Mouse (Mus musculus) embryonic facial prominence, embryonic 11.5 days (tissue): ENCODE results near the gene Rps8. TPM values are rescaled to one million over a fixed set of nuclear protein-coding genes. Genes with fewer than 3 reads are reported as not detected.

Experiments used
- ATAC-seq: fragments of 200-750 bp; cut with Nextera tagmentation; replicated peaks from 2 replicates; pipeline ENCODE4 v1.8.0; 2017; ENCODE audit warnings: low read depth; ENCODE audit not compliant: insufficient number of reproducible peaks, low FRiP score, low TSS enrichment
- DNase-seq: peaks from one replicate; pipeline ENCODE4 v3.0.0-alpha.2; 2015; ENCODE audit warnings: low spot score
- H3K27ac ChIP-seq: fragments of 300-500 bp; sonication (generic); replicated peaks from 2 replicates; pipeline ENCODE4 v1.5.1; 2014; ENCODE audit warnings: mild to moderate bottlenecking, low read depth, low read length, control low read depth
- H3K27me3 ChIP-seq: fragments of 300-500 bp; sonication (generic); 2 replicates; pipeline ENCODE4 v1.6.1; 2014; ENCODE audit warnings: mild to moderate bottlenecking, low read length, moderate library complexity, mixed read lengths; ENCODE audit not compliant: control insufficient read depth, insufficient read depth
- H3K36me3 ChIP-seq: fragments of 300-500 bp; sonication (generic); replicated peaks from 2 replicates; pipeline ENCODE4 v1.6.1; 2014; ENCODE audit warnings: low read depth, mild to moderate bottlenecking, low read length, moderate library complexity, mixed read lengths; ENCODE audit not compliant: control insufficient read depth, insufficient read depth
- H3K4me1 ChIP-seq: fragments of 300-500 bp; sonication (generic); 2 replicates; pipeline ENCODE4 v1.6.1; 2014; ENCODE audit warnings: low read length, mixed read lengths; ENCODE audit not compliant: control insufficient read depth, insufficient read depth
- H3K4me2 ChIP-seq: fragments of 300-500 bp; sonication (generic); 2 replicates; pipeline ENCODE4 v1.6.1; 2014; ENCODE audit warnings: low read depth, mild to moderate bottlenecking, control low read depth, low read length, moderate library complexity
- H3K4me3 ChIP-seq: fragments of 300-500 bp; sonication (generic); 2 replicates; pipeline ENCODE4 v1.5.1; 2014; ENCODE audit warnings: low read depth, low read length, control low read depth
- H3K9ac ChIP-seq: fragments of 300-500 bp; sonication (generic); replicated peaks from 2 replicates; pipeline ENCODE4 v1.6.1; 2014; ENCODE audit warnings: mild to moderate bottlenecking, control low read depth, low read length
- H3K9me3 ChIP-seq: fragments of 300-500 bp; sonication (generic); replicated peaks from 2 replicates; pipeline ENCODE4 v1.6.1; 2016; ENCODE audit warnings: mild to moderate bottlenecking, low read length, inconsistent platforms, mixed read lengths; ENCODE audit not compliant: control insufficient read depth
- WGBS: fragments of 180-500 bp; shearing (Covaris S2); extraction: QIAGEN DNeasy Blood & Tissue Kit; methylation state at CpG from one replicate; pipeline ENCODE4 v1.1.7; 2014; 5-methylcytosine and 5-hydroxymethylcytosine counted together
- polyA plus RNA-seq: library from polyadenylated mRNA; unstranded; fragments of >200 nt; fragmentation: Nextera tagmentation; extraction: Ambion mirVana; gene quantifications from 2 replicates; pipeline ENCODE4 v1.2.1, GENCODE M21; 2014

The Rps8 gene
- polyA plus RNA-seq, 1 experiment from 2014 or later = 963 TPM

DNA sequence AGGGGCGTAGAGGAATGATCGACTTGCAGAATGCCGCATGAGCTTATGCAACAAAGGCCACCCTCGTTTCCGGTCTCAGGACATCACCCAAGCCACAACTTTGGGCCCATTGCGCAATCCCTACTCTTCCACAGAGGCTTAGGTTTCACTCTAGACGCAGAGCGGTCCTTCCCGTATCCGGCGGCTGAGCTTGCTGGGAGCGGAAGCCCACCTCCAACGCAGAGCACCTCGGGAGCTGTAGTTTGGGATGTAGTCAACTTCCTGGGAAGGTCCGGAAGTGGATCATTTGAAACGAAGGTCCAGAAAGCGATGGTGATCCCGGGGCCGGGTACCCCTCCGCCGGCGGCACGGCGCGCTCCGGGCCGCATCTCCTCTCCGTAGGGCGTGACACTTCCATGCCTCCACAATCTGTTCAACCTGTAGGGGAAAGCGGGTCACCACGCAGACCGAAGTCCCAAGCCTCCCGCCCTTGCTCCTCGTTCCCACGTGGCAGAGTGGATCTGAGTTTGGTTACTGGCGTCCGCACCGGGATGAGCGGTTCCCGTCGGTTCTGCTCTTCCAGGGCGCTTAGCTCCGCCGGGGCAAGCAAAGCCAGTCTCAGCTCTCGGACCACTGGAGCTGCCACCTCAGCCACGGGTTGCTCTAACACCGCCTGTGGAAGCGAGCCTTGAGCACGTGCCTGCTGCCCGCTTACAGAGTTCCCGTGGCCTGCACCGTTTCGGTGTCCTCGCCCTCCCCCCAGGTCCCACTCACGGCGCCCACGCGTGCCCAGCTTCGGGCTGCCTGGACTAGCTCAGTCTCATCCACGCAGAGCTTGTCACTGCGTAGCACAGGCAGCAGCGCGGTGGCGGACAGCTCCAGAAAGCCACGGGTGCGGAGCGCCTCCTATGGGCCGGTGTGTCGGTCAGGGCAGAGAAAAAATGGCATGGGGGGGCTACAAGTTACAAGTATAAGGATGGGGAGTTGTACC, 35.3 kb downstream of the Rps8 start:
- H3K27ac ChIP-seq = peak overlapping the region; percentile 64
- peaks cover 7% of the 10 kb centered on the region for H3K4me1 ChIP-seq
- H3K9ac ChIP-seq = peak overlapping the region; percentile 79
- WGBS = under 1% methylated on average over 69 of the region's 69 CpGs
- H3K4me3 ChIP-seq = peak overlapping the region; percentile 70
- H3K27me3 ChIP-seq = no peaks in the 10 kb centered on the region
- H3K9me3 ChIP-seq = no peaks in the 10 kb centered on the region
- ATAC-seq (peak; percentile 91), DNase-seq (peak; percentile 97)
- no peaks in the 10 kb centered on the region for H3K36me3 ChIP-seq
- H3K4me2 ChIP-seq = peak overlapping the region; percentile 100

DNA sequence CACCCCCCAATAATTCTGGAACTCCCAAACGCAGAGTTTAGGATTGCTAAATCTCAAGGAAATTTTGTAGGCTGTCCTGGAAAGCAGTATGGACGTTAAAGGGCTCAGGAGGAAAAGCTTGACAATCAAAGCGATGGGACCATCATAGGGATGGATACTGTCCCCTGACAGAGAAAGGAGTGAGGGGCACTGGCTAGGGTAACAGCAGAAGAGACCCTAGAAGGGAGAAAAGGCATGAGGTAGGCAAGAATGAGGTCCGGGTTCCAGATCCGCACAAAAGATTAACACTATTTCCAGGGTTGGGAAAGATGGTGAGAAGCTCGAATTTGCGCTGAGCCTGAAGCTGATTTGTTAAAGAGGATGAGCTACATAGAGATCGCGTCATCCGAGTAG, 36.0 kb downstream of the Rps8 start:
- Histone ChIP-seq H3K9me3 (no peaks in the 10 kb centered on the region), H3K9ac (peak overlapping the region; percentile 70), H3K4me2 (peak overlapping the region; percentile 100), H3K4me3 (peak overlapping the region; percentile 70), H3K27me3 (no peaks in the 10 kb centered on the region), H3K4me1 (peaks cover under 1% of the 10 kb centered on the region; the same call in 1 of the 2 replicates), H3K36me3 (no peaks in the 10 kb centered on the region), H3K27ac (peak overlapping the region; percentile 64)
- DNase-seq = no peak
- ATAC-seq = 0 out of 2 replicates have a peak, but pooled peaks have one; percentile 1
- 8% methylated on average over 10 of the region's 10 CpGs for WGBS

DNA sequence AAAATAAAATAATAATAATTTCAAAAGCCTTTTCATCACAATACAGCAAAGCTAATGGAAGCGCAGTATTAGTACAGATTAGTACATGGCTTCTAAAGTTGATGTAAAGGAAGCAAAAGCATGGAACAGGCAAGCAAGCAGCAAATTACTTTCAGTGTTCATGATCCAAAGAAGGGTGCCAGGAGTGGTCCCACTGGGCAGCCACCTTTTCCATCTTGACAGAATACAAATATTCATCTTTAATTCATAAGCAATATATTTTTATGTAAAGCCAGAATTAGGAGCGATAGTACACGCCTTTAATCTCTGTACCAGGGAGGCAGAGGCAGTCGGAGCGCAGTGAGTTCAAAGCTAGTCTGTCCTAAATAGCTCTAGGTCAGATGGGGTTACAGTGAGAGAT, 36.4 kb downstream of the Rps8 start:
- H3K36me3 ChIP-seq = no peaks in the 10 kb centered on the region
- no peak for DNase-seq
- H3K27ac ChIP-seq = peak overlapping the region; percentile 64; the same call in 1 of the 2 replicates
- H3K27me3 ChIP-seq = no peaks in the 10 kb centered on the region
- H3K4me2 ChIP-seq = peak overlapping the region; percentile 100
- ATAC-seq = no peak
- H3K4me3 ChIP-seq = peak overlapping the region; percentile 70; the same call in 1 of the 2 replicates
- WGBS = 85% methylated on average over 5 of the region's 5 CpGs
- H3K9ac ChIP-seq = peak overlapping the region; percentile 70; the same call in 1 of the 2 replicates
- H3K9me3 ChIP-seq = no peaks in the 10 kb centered on the region
- H3K4me1 ChIP-seq = no peaks in the 10 kb centered on the region; the same call in 1 of the 2 replicates

DNA sequence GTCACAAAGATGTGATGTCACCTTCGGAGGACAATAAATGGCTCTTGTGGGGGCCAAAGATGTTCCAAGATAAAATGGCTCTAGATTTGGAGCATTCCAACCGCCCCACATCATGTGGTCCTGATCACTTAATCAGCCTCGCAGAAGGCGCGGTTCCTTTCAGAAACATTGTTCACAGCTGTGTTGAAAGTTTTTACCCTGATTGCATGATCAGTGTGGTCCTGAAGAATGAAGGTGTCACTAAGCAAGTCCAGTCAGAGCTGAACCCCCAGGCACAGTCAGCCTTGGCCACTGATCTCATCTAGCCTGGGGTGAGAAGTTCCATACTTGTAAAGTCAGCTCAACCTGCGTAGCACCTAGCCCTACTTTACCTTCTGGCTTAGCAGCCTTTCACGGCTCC, 38.1 kb downstream of the Rps8 start:
- H3K27ac ChIP-seq = no peak overlapping the region
- H3K9ac ChIP-seq = no peak overlapping the region
- H3K4me3 ChIP-seq = no peak overlapping the region
- no peaks in the 10 kb centered on the region for H3K4me1 ChIP-seq
- no peak for ATAC-seq
- WGBS = 91% methylated on average over 7 of the region's 7 CpGs
- no peaks in the 10 kb centered on the region for H3K9me3 ChIP-seq
- H3K4me2 ChIP-seq = no peak overlapping the region
- no peaks in the 10 kb centered on the region for H3K27me3 ChIP-seq
- DNase-seq = no peak
- 0 out of 2 replicates have a peak, but pooled peaks cover 2% of the 10 kb centered on the region for H3K36me3 ChIP-seq

DNA sequence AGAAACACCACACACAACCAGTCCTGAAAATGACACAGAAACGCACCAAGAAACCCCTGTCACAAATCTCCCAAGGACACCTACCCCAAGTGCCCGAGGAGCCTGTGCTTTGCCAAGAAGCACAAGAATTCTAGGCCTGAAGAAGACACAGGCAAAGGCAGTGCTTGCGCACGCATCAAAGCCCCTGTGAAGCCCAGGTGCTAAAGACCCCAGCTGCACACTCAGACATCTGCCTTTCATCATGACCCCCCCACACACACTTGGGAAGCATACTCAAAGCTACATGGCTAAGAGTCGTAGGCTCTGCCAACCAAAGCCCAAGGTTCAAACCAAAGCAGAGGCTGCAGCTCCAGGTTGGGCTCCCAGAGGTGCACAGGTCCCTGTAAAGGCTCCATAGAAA, 40.5 kb downstream of the Rps8 start:
- Histone ChIP-seq H3K9me3 (no peaks in the 10 kb centered on the region), H3K27ac (no peak overlapping the region), H3K4me1 (no peaks in the 10 kb centered on the region), H3K4me3 (no peak overlapping the region), H3K36me3 (0 out of 2 replicates have a peak, but pooled peaks cover 2% of the 10 kb centered on the region), H3K9ac (no peak overlapping the region), H3K27me3 (no peaks in the 10 kb centered on the region), H3K4me2 (no peak overlapping the region)
- WGBS = 82% methylated on average over 5 of the region's 5 CpGs
- DNase-seq (no peak), ATAC-seq (no peak)

GRCm38 (mm10) chr4:117113237-117113636, 42.8 kb downstream of the Rps8 start:
- H3K36me3 ChIP-seq = 0 out of 2 replicates have a peak, but pooled peaks cover 2% of the 10 kb centered on the region

GRCm38 (mm10) chr4:117110985-117111384, 45.1 kb downstream of the Rps8 start:
- Histone ChIP-seq H3K27ac (no peak overlapping the region), H3K9me3 (no peaks in the 10 kb centered on the region), H3K27me3 (no peaks in the 10 kb centered on the region), H3K4me2 (no peak overlapping the region), H3K4me3 (no peak overlapping the region), H3K9ac (no peak overlapping the region), H3K36me3 (0 out of 2 replicates have a peak, but pooled peaks cover 2% of the 10 kb centered on the region), H3K4me1 (no peaks in the 10 kb centered on the region)
- DNase-seq (no peak), ATAC-seq (no peak)
- WGBS = 90% methylated on average over 11 of the region's 11 CpGs

More at GRCm38 (mm10) chr4:117113237-117113636, 42.8 kb downstream of the Rps8 start:
- H3K4me2 ChIP-seq = no peak overlapping the region
- DNase-seq (no peak), ATAC-seq (no peak)
- 76% methylated on average over 1 of the region's 1 CpGs for WGBS
- H3K9me3 ChIP-seq = no peaks in the 10 kb centered on the region
- no peaks in the 10 kb centered on the region for H3K4me1 ChIP-seq
- H3K27me3 ChIP-seq = no peaks in the 10 kb centered on the region
- no peak overlapping the region for H3K27ac ChIP-seq
- no peak overlapping the region for H3K4me3 ChIP-seq
- H3K9ac ChIP-seq = no peak overlapping the region

DNA sequence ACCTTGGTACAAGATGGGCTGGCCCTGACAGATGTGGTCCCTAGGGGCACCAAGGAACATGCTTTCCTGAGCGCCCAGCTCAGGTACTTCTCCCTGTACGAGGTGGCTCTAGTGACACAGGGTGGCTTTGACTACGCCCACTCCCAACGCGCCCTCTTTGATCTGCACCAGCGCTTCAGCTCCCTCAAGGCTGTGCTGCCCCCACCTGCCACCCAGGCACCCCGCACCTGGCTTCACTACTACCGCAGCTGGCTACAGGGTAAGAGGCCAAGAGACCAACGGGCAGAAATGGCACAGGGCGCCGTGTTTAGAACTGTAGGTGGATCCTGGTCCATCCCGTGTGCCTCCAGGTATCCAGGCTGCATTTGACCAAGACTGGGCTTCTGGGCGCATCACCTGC, 45.8 kb downstream of the Rps8 start:
- DNase-seq (no peak), ATAC-seq (no peak)
- 89% methylated on average over 13 of the region's 13 CpGs for WGBS
- no peak overlapping the region for H3K4me3 ChIP-seq
- no peak overlapping the region for H3K4me2 ChIP-seq
- peaks cover 2% of the 10 kb centered on the region; the same call in 1 of the 2 replicates for H3K36me3 ChIP-seq
- no peak overlapping the region for H3K9ac ChIP-seq
- no peaks in the 10 kb centered on the region for H3K27me3 ChIP-seq
- no peaks in the 10 kb centered on the region for H3K9me3 ChIP-seq
- H3K27ac ChIP-seq = no peak overlapping the region
- no peaks in the 10 kb centered on the region for H3K4me1 ChIP-seq
